Mouse (Mus musculus): ENCODE data around the gene Palmd. TPM values are rescaled to one million over a fixed set of nuclear protein-coding genes. Genes with fewer than 3 reads are reported as not detected.

Palmd gene
- polyA plus RNA-seq, 1 experiment from 2014 or later: 19.7 TPM

DNA sequence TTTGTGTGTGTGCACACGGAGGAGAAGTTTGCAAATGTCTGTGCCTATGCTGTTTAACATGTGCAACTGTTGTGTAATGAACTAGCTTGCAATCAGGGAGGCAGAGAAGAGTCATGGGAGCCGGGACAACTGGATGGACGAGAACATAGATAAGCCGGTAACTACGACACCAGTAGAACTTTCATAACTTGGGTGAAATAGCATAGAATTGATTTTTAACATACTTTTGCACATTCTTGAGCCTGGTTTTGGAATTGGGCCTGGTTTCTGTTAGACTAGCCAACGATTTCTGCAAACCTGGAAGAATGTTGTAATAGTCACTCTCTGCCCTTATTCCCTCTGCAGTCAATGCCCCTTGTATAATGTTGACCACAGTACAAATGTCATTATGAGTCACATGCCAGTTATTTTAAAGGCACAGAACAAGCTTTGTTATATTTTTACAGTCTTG is 18.1 kb downstream of the Palmd start:
- no peak overlapping the region for H3K27ac ChIP-seq (ENCODE audit: low read length)
- H3K4me3 ChIP-seq (replicated peaks; ENCODE audit: low read length): no peak overlapping the region
- no peaks in the 10 kb centered on the region for H3K27me3 ChIP-seq (replicated peaks; ENCODE audit: control insufficient read depth, insufficient read depth, low read length)
- peaks cover 6% of the 10 kb centered on the region; the same call in 1 of the 2 replicates for H3K36me3 ChIP-seq (ENCODE audit: control insufficient read depth, insufficient read depth)
- H3K4me2 ChIP-seq (ENCODE audit: low read length): no peak overlapping the region
- no peaks in the 10 kb centered on the region for H3K9me3 ChIP-seq (ENCODE audit: control insufficient read depth, low read length)
- ATAC-seq: no peak
- 86% methylated on average over 6 of the region's 6 CpGs for WGBS
- no peak overlapping the region for H3K9ac ChIP-seq (replicated peaks; ENCODE audit: low read depth, low read length)
- H3K4me1 ChIP-seq (replicated peaks; ENCODE audit: control insufficient read depth, insufficient read depth, low read length): no peaks in the 10 kb centered on the region

DNA sequence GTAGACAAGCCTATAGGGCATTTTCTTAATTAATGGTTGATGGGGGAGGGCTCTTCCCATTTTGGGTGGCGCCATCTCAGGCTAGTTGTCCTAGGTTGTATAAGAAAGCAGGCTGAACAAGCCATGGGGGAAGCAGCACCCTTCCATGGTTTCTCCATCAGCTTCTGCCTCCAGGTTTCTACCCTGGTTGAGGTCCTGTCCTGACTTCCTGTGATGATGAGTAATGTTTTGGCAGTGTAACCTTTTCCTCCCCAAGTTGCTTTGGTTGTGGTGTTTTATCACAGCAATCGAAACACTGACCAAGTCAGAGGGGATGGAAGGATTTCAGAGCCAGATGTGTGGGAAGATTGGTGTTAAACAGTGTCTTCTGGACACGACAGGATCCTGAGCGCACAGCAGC is 22.3 kb downstream of the Palmd start:
- H3K4me1 ChIP-seq (replicated peaks; ENCODE audit: control insufficient read depth, insufficient read depth, low read length): no peaks in the 10 kb centered on the region
- 93% methylated on average over 4 of the region's 4 CpGs for WGBS
- no peak overlapping the region for H3K9ac ChIP-seq (replicated peaks; ENCODE audit: low read depth, low read length)
- no peak for ATAC-seq
- H3K36me3 ChIP-seq (ENCODE audit: control insufficient read depth, insufficient read depth): peaks cover 8% of the 10 kb centered on the region; the same call in 1 of the 2 replicates
- no peaks in the 10 kb centered on the region for H3K9me3 ChIP-seq (ENCODE audit: control insufficient read depth, low read length)
- H3K4me3 ChIP-seq (replicated peaks; ENCODE audit: low read length): no peak overlapping the region
- no peaks in the 10 kb centered on the region for H3K27me3 ChIP-seq (replicated peaks; ENCODE audit: control insufficient read depth, insufficient read depth, low read length)
- no peak overlapping the region for H3K27ac ChIP-seq (ENCODE audit: low read length)
- no peak overlapping the region for H3K4me2 ChIP-seq (ENCODE audit: low read length)

DNA sequence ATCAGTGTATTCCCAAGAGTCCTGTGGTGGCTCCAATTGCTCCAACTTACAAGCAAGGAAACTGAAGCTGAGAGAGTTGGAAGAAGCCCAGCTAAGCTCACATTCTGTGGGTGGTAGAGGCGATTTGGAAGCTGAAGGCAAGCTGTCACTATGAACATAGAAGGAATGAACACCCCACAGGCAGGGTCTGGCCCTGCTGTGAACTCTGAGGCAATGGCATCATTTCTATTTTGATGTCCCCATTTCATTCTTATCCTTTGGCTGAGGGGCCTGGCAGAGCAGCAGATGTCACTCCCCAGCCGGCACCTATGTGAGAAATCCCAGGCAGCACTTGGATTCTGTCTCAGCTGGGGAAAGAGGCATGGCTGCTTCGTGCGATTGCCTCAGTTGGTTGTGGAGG is 25.4 kb downstream of the Palmd start:
- H3K4me2 ChIP-seq (ENCODE audit: low read length): no peak overlapping the region
- 78% methylated on average over 4 of the region's 4 CpGs for WGBS
- no peak overlapping the region for H3K9ac ChIP-seq (replicated peaks; ENCODE audit: low read depth, low read length)
- no peak overlapping the region for H3K4me3 ChIP-seq (replicated peaks; ENCODE audit: low read length)
- no peak overlapping the region for H3K27ac ChIP-seq (ENCODE audit: low read length)
- H3K27me3 ChIP-seq (replicated peaks; ENCODE audit: control insufficient read depth, insufficient read depth, low read length): no peaks in the 10 kb centered on the region
- peaks cover 8% of the 10 kb centered on the region; the same call in 1 of the 2 replicates for H3K36me3 ChIP-seq (ENCODE audit: control insufficient read depth, insufficient read depth)
- ATAC-seq: no peak
- no peaks in the 10 kb centered on the region for H3K4me1 ChIP-seq (replicated peaks; ENCODE audit: control insufficient read depth, insufficient read depth, low read length)
- H3K9me3 ChIP-seq (ENCODE audit: control insufficient read depth, low read length): no peaks in the 10 kb centered on the region

DNA sequence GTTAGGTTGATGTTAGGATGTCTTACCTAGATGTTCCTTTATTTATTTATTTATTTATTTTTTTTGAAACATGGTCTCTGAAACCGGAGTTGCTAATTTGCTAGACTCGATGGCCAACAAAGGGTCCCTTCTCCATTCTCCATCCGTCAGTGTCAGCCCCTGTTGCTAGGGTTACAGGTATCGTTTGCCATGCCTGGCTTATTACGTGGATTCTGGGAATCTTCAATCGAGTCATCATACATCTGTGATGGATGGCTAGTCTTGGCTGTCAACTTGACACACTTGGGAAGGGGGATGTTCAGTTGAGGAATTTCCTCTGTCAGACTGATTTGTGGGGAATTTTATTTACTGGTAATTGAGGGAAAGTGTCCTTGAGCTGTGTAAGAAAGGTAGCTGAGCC is 26.0 kb downstream of the Palmd start:
- H3K9ac ChIP-seq (replicated peaks; ENCODE audit: low read depth, low read length): no peak overlapping the region
- H3K4me2 ChIP-seq (ENCODE audit: low read length): no peak overlapping the region
- 63% methylated on average over 6 of the region's 6 CpGs for WGBS
- ATAC-seq: no peak
- H3K27me3 ChIP-seq (replicated peaks; ENCODE audit: control insufficient read depth, insufficient read depth, low read length): no peaks in the 10 kb centered on the region
- H3K9me3 ChIP-seq (ENCODE audit: control insufficient read depth, low read length): no peaks in the 10 kb centered on the region
- H3K4me1 ChIP-seq (replicated peaks; ENCODE audit: control insufficient read depth, insufficient read depth, low read length): no peaks in the 10 kb centered on the region
- H3K27ac ChIP-seq (ENCODE audit: low read length): no peak overlapping the region
- peaks cover 8% of the 10 kb centered on the region; the same call in 1 of the 2 replicates for H3K36me3 ChIP-seq (ENCODE audit: control insufficient read depth, insufficient read depth)
- no peak overlapping the region for H3K4me3 ChIP-seq (replicated peaks; ENCODE audit: low read length)

DNA sequence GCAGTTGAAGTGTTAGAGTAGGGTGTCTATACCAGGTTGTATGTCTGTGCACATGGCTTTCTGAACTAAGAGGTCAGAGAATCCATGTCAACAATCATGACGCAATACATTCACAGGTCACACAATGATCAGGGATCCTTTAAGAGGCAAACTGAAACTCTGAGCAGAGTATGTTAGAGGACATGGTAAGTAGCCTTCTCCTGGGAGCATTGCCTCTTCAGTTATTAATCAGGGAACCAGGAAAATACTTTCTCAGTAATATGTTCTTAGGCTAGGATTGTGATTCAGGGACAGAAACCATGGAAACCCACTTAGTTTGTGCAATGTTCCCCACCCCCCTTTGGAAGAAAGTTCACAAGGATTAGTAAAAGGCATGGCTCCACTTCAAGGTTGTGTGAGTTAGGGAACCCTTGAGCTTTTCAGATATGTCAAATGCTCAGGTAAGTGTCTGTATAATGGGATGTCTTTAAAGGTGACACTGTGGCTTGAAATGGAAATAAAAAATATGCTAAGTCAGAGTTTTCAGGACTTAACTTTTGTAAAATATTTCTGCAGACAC is 27.1 kb downstream of the Palmd start:
- 0 out of 2 replicates have a peak, but pooled peaks cover 6% of the 10 kb centered on the region for H3K36me3 ChIP-seq (ENCODE audit: control insufficient read depth, insufficient read depth)
- no peak overlapping the region for H3K9ac ChIP-seq (replicated peaks; ENCODE audit: low read depth, low read length)
- H3K9me3 ChIP-seq (ENCODE audit: control insufficient read depth, low read length): no peaks in the 10 kb centered on the region
- H3K4me1 ChIP-seq (replicated peaks; ENCODE audit: control insufficient read depth, insufficient read depth, low read length): peaks cover 3% of the 10 kb centered on the region
- no peak overlapping the region for H3K4me2 ChIP-seq (ENCODE audit: low read length)
- no peak for ATAC-seq
- H3K27ac ChIP-seq (ENCODE audit: low read length): no peak overlapping the region
- 100% methylated on average over 1 of the region's 1 CpGs for WGBS
- no peaks in the 10 kb centered on the region for H3K27me3 ChIP-seq (replicated peaks; ENCODE audit: control insufficient read depth, insufficient read depth, low read length)
- H3K4me3 ChIP-seq (replicated peaks; ENCODE audit: low read length): no peak overlapping the region

DNA sequence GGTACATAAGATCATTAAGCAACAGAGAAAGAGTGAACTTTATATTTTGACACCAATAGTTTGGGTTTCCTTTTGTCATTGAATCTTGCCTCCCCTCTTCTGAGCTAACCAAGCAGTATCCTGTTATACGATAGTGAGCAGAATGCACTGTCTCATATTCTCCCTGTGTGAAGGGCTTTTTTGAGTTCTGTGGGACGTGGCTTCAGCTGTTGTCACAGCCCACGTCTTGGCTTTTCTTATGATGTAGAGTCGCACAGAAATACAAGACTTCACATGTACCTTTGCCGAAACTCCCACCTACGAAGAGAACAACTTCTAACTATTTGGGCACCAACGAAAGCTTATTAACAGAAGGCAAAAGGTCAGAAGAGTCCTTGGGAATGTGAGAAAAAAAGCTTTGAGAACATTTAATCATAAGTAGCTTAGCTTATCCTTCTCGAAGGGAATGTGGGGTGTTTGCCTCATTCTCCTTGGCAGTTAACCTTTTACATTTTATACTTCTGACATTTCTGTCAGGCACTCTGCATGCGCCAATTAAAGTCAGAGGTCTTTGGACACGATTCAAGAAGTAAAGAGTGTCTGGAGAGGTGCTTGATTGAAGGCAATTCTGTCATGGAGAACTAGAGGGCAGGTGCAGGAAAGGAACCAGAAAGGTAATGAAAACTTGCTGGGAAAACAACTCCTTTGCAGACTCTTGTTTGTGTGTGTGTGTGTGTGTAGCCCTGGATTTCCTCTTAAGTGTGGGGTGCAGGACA is 27.8 kb downstream of the Palmd start:
- no peak for ATAC-seq
- 75% methylated on average over 10 of the region's 10 CpGs for WGBS
- no peaks in the 10 kb centered on the region for H3K9me3 ChIP-seq (ENCODE audit: control insufficient read depth, low read length)

DNA sequence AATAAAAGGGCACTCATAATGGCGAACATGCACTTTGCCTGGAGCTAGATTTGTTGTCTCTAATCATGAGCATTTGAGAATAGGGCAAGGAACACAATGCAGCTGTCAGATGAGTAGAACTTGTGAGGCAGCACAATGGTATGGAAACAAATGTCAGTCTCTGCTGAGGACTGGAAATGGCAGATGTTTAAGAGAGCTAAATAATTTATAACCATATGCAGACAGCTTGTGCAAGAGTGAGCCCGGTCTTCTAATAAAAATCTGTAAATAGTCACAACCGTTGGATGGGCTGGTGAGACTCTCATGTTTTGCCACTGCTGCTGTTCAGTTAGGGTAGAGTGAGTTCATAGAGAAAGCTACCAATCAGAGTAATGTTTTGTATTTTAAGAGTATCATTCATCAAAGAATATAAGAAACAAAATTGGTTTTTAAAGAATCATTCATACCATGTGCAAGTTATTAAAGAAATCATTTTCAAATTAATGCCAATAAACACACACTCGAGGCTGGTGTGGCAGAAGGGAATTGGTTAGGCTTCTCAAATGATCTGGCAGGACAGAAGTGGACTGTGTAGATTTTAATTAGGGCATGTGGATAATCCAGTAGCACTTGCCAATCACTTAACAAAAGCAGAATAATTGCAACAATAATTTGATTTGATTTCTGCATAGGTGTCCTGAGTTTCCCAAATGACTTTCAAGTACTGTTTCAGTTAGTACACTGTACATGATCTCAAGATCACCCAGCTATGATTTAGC is 31.7 kb downstream of the Palmd start:
- Histone ChIP-seq H3K4me1 (replicated peaks; ENCODE audit: control insufficient read depth, insufficient read depth, low read length) (peaks cover 3% of the 10 kb centered on the region), H3K27me3 (replicated peaks; ENCODE audit: control insufficient read depth, insufficient read depth, low read length) (no peaks in the 10 kb centered on the region), H3K9ac (replicated peaks; ENCODE audit: low read depth, low read length) (no peak overlapping the region), H3K27ac (ENCODE audit: low read length) (peak overlapping the region; percentile 32; the same call in 1 of the 2 replicates), H3K36me3 (ENCODE audit: control insufficient read depth, insufficient read depth) (0 out of 2 replicates have a peak, but pooled peaks cover 2% of the 10 kb centered on the region), H3K9me3 (ENCODE audit: control insufficient read depth, low read length) (no peaks in the 10 kb centered on the region), H3K4me3 (replicated peaks; ENCODE audit: low read length) (no peak overlapping the region), H3K4me2 (ENCODE audit: low read length) (no peak overlapping the region)
- WGBS: 31% methylated on average over 4 of the region's 4 CpGs
- ATAC-seq: peak; percentile 67

More for the DNA sequence above, 27.8 kb downstream of the Palmd start:
- no peaks in the 10 kb centered on the region for H3K27me3 ChIP-seq (replicated peaks; ENCODE audit: control insufficient read depth, insufficient read depth, low read length)
- no peak overlapping the region for H3K4me2 ChIP-seq (ENCODE audit: low read length)
- H3K27ac ChIP-seq (ENCODE audit: low read length): no peak overlapping the region
- 0 out of 2 replicates have a peak, but pooled peaks cover 2% of the 10 kb centered on the region for H3K36me3 ChIP-seq (ENCODE audit: control insufficient read depth, insufficient read depth)
- H3K4me1 ChIP-seq (replicated peaks; ENCODE audit: control insufficient read depth, insufficient read depth, low read length): peaks cover 3% of the 10 kb centered on the region
- H3K4me3 ChIP-seq (replicated peaks; ENCODE audit: low read length): no peak overlapping the region
- no peak overlapping the region for H3K9ac ChIP-seq (replicated peaks; ENCODE audit: low read depth, low read length)

DNA sequence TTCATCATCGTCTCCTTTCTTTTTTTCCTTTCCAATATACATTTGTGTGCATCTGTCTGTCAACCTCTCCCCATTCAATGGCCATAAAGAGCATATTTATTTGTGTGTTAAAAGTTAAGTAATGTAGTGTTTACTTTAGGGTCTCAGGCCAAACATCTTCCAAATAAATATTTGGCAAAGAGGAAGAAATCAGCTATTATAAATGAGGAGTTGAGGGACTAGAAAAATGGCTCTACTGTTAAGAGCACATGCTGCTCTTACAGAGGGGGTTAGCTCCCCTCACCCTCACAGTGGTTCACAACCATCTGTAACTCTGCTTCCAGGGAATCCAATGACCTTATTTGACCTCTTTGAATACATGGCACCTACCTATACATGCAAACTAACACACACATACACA is 35.6 kb downstream of the Palmd start:
- H3K9ac ChIP-seq (replicated peaks; ENCODE audit: low read depth, low read length): no peak overlapping the region
- no peaks in the 10 kb centered on the region for H3K27me3 ChIP-seq (replicated peaks; ENCODE audit: control insufficient read depth, insufficient read depth, low read length)
- ATAC-seq: no peak
- no peak overlapping the region for H3K4me2 ChIP-seq (ENCODE audit: low read length)
- peaks cover 3% of the 10 kb centered on the region for H3K4me1 ChIP-seq (replicated peaks; ENCODE audit: control insufficient read depth, insufficient read depth, low read length)
- no peaks in the 10 kb centered on the region for H3K36me3 ChIP-seq (ENCODE audit: control insufficient read depth, insufficient read depth)
- H3K4me3 ChIP-seq (replicated peaks; ENCODE audit: low read length): no peak overlapping the region
- no peaks in the 10 kb centered on the region for H3K9me3 ChIP-seq (ENCODE audit: control insufficient read depth, low read length)
- no peak overlapping the region for H3K27ac ChIP-seq (ENCODE audit: low read length)
- 92% methylated on average over 1 of the region's 1 CpGs for WGBS

DNA sequence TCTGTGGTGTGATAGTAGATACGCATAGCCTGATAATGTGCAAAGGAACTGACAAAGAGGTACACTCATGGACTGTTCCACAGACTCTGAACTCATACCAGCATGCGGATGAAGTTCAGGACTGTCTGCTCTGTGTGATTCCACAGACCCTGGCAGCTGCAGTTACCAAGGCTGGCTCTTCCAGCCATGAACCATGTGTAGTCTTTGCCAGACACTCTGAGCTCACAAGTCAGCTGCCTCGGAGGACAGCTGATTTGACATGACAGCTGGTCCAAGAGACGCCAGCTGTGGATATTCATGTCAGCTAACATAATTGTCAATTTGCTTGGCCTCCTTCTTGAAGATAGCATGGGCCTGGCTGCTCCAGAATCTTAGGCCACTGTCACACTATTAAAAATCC is 39.8 kb downstream of the Palmd start:
- Histone ChIP-seq H3K4me1 (replicated peaks; ENCODE audit: control insufficient read depth, insufficient read depth, low read length) (no peaks in the 10 kb centered on the region), H3K9ac (replicated peaks; ENCODE audit: low read depth, low read length) (no peak overlapping the region), H3K27ac (ENCODE audit: low read length) (no peak overlapping the region), H3K9me3 (ENCODE audit: control insufficient read depth, low read length) (no peaks in the 10 kb centered on the region), H3K36me3 (ENCODE audit: control insufficient read depth, insufficient read depth) (no peaks in the 10 kb centered on the region), H3K27me3 (replicated peaks; ENCODE audit: control insufficient read depth, insufficient read depth, low read length) (no peaks in the 10 kb centered on the region), H3K4me3 (replicated peaks; ENCODE audit: low read length) (no peak overlapping the region), H3K4me2 (ENCODE audit: low read length) (no peak overlapping the region)
- WGBS: 85% methylated on average over 4 of the region's 4 CpGs
- ATAC-seq: no peak

Measured in forebrain, embryonic 16.5 days (tissue).